Mouse (Mus musculus) embryonic facial prominence, embryonic 14.5 days (tissue): ENCODE measurements around the gene Per1. TPM values are rescaled to one million over a fixed set of nuclear protein-coding genes. Genes with fewer than 3 reads are reported as not detected.

Source experiments
- ATAC-seq: fragments of 200-750 bp; cut with Nextera tagmentation; 2 replicates; pipeline ENCODE4 v1.8.0; 2017; ENCODE audit warnings: low read depth, moderate number of reproducible peaks, moderate TSS enrichment
- DNase-seq: peaks from one replicate; pipeline ENCODE4 v3.0.0-alpha.2; 2015; ENCODE audit warnings: low spot score
- H3K27ac ChIP-seq: fragments of 300-500 bp; sonication (generic); replicated peaks from 2 replicates; pipeline ENCODE4 v1.5.1; 2014; ENCODE audit warnings: low read depth, mild to moderate bottlenecking, low read length, moderate library complexity
- H3K27me3 ChIP-seq: fragments of 300-500 bp; sonication (generic); replicated peaks from 2 replicates; pipeline ENCODE4 v1.6.1; 2014; ENCODE audit warnings: low read length; ENCODE audit not compliant: control insufficient read depth, insufficient read depth
- H3K36me3 ChIP-seq: fragments of 300-500 bp; sonication (generic); 2 replicates; pipeline ENCODE4 v1.6.1; 2014; ENCODE audit warnings: low read length, mixed read lengths; ENCODE audit not compliant: control insufficient read depth, insufficient read depth
- H3K4me1 ChIP-seq: fragments of 300-500 bp; sonication (generic); 2 replicates; pipeline ENCODE4 v1.6.1; 2014; ENCODE audit warnings: antibody characterized with exemption, low read length; ENCODE audit not compliant: control insufficient read depth, insufficient read depth
- H3K4me2 ChIP-seq: fragments of 300-500 bp; sonication (generic); 2 replicates; pipeline ENCODE4 v1.6.1; 2014; ENCODE audit warnings: low read depth, mild to moderate bottlenecking, low read length, moderate library complexity, mixed read lengths
- H3K4me3 ChIP-seq: fragments of 300-500 bp; sonication (generic); 2 replicates; pipeline ENCODE4 v1.5.1; 2014; ENCODE audit warnings: low read depth, mild to moderate bottlenecking, low read length
- H3K9ac ChIP-seq: fragments of 300-500 bp; sonication (generic); 2 replicates; pipeline ENCODE4 v1.6.1; 2014; ENCODE audit warnings: low read depth, mild to moderate bottlenecking, low read length, moderate library complexity, mixed read lengths
- H3K9me3 ChIP-seq: fragments of 300-500 bp; sonication (generic); 2 replicates; pipeline ENCODE4 v1.6.1; 2016; ENCODE audit warnings: low read length; ENCODE audit not compliant: control insufficient read depth
- WGBS: fragments of 180-500 bp; shearing (Covaris S2); extraction: QIAGEN DNeasy Blood & Tissue Kit; methylation state at CpG from one replicate; pipeline ENCODE4 v1.1.7; 2014; 5-methylcytosine and 5-hydroxymethylcytosine counted together
- polyA plus RNA-seq: library from polyadenylated mRNA; unstranded; fragments of >200 nt; fragmentation: Nextera tagmentation; extraction: Ambion mirVana; gene quantifications from 2 replicates; pipeline ENCODE4 v1.2.1, GENCODE M21; 2014

Per1 gene
- polyA plus RNA-seq, 1 experiment from 2014 or later: 28.2 TPM

DNA sequence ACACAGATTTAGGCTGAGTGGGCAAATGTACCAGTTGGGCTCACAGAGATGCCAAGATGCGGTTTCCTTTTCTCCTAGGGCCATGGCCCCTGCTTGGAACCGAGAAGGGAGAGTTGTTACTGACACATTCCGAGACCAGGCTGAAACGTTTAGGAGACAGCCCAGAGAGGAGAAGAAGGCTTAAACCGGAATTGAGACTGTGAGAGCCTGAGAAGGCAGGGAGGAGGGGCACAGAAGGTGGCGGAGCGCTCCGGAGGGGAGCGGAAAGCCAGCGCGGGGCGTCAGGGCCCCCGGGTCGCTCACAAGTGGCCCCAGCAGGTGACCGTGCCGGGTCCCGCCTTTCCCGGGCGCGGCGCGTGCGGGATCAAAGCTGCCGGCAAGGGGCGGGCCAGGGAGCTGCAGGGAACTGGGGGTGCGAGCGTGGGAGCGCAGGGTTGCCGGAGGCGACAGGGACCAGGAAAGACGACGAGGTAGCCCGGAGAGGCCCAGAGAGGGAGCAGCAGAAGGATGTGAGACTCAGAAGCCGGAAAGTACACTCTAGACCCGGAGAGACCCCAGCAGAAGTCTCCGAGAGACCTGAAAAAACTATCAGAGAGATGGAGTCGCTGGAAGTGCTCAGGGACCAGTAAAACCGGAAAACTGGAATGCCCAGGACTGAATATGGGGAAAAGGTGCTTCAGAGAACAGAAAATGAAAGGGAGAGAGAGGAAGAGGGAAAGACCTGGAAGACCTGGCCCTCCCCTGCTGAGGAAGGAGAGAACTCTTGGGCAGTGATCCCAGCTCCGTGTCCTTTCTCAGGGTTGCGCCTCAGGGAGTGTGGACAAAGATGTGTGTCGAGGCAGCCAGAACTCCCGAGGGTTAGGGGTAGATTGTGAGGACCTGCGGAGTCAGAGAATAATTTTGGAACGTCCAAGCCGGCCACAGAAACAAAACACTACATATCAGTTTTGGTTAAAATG lies 23.0 kb downstream of the Per1 start:
- no peaks in the 10 kb centered on the region for H3K36me3 ChIP-seq
- peak overlapping the region; percentile 84 for H3K4me3 ChIP-seq
- H3K27me3 ChIP-seq: no peaks in the 10 kb centered on the region
- peak overlapping the region; percentile 99 for H3K4me2 ChIP-seq
- under 1% methylated on average over 38 of the region's 45 CpGs for WGBS
- peak overlapping the region; percentile 81 for H3K9ac ChIP-seq
- H3K27ac ChIP-seq: peak overlapping the region; percentile 78
- H3K4me1 ChIP-seq: peaks cover 21% of the 10 kb centered on the region
- ATAC-seq: 0 out of 2 replicates have a peak, but pooled peaks have one; percentile 4
- DNase-seq: peak; percentile 70
- H3K9me3 ChIP-seq: no peaks in the 10 kb centered on the region

DNA sequence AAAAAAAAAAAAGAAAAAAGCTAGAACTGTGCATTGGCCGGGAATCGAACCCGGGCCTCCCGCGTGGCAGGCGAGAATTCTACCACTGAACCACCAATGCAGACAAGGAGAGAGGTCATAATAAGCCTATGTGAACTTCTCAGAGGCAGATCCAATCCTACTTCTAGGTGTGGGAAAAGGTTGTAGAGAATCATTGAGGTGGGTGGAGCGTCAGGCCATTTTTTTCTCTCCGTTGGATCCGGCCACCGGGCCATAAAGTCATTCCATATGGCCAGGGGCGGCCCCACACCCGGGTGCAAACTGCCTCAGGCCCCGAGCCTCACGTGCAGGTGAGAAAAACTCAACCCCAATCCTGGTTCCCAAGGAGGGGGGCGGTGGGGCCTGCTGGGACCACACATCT lies 23.7 kb downstream of the Per1 start:
- Histone ChIP-seq H3K27ac (peak overlapping the region; percentile 78; the same call in 1 of the 2 replicates), H3K4me2 (peak overlapping the region; percentile 99), H3K9me3 (no peaks in the 10 kb centered on the region), H3K9ac (peak overlapping the region; percentile 81; the same call in 1 of the 2 replicates), H3K36me3 (no peaks in the 10 kb centered on the region), H3K27me3 (no peaks in the 10 kb centered on the region), H3K4me3 (peak overlapping the region; percentile 84), H3K4me1 (peaks cover 21% of the 10 kb centered on the region)
- DNase-seq (peak; percentile 81), ATAC-seq (0 out of 2 replicates have a peak, but pooled peaks have one; percentile 10)
- 2% methylated on average over 15 of the region's 15 CpGs for WGBS

DNA sequence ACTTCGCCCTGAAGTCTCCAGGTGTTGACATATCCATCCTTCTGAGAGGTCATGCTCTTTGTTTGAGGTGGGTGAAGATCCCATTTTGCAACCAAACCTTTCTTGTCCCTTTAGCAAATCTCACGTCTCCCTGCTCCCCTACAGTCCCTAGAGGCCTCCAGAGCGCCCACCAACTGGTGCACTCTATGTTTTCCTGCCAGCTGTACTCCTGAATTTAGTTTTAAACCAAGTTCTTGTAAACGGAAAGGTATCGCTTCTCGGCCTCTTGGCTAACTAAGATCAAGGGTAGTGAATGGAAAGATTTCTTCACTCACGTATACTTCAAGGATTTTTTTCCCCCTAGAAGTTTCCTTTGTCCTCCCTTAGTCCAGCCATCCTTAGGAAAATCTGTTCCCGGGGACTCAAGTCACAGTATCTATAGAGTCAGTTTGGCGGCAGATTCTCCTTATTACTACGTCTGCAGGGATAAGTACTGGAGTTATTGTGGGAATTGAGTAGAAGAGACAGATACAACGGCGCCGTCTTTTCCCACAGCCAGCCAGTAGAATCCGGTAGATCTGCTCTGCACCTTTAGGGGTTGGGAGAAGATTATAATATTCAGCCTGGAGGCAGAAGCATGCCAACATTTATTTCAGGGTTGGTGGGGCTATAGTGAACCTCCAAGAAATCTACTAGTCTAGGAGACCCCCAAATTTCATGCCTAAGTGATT lies 24.6 kb downstream of the Per1 start:
- 33% methylated on average over 14 of the region's 14 CpGs for WGBS
- Histone ChIP-seq H3K4me2 (peak overlapping the region; percentile 99), H3K36me3 (no peaks in the 10 kb centered on the region), H3K9ac (0 out of 2 replicates have a peak overlapping the region, but pooled peaks have one; percentile 37), H3K27me3 (no peaks in the 10 kb centered on the region), H3K27ac (no peak overlapping the region), H3K4me1 (peaks cover 21% of the 10 kb centered on the region), H3K4me3 (peak overlapping the region; percentile 88), H3K9me3 (no peaks in the 10 kb centered on the region)
- ATAC-seq: no peak
- DNase-seq: no peak

DNA sequence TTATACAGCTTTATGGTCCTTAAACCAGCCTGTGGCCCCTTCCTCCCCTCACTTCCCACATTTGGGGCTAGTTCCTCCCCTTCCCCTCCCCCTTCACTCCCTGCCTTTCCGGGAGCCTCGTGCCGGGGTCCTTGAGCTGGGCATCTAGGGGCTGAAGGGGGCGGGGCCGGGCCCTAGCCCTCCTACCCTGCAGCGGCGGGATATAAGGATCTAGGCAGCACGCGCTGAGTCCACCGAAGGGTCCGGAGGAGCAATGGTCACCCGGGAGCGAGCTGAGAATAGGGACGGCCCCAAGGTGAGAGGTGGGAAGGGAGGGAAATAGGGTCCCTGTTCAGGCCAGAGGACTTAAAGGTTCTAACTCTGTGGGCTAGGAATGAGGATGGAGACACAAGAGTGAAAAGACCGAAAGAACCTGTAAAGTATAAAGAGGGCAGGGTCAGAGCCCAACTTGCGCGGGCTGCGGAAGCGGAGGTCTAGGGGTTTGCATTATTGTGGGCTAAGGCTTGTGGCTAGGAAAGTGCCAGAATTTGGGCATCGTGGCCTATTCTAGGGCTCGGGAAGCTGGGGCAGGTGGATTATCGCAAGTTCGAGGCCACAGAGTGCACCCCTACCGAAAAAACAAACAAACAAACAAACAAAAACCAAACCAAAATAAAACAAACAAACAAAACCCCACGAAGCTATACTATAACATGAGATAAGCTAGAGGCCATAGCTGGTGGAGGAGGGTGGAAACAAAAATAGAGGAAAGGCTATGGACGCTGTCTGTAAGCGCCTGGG lies 25.4 kb downstream of the Per1 start, which contains the start of gene Hes7:
TSS of gene Hes7 (plus strand) at position 184 of the 780 bp plus-strand sequence.
- Histone ChIP-seq H3K4me1 (peaks cover 21% of the 10 kb centered on the region), H3K4me2 (peak within 1 kb of the TSS; percentile 99), H3K27ac (peak within 1 kb of the TSS; percentile 84; the same call in 1 of the 2 replicates), H3K36me3 (no peaks in the 10 kb centered on the region), H3K9me3 (no peaks in the 10 kb centered on the region), H3K4me3 (peak within 1 kb of the TSS; percentile 88), H3K9ac (peak within 1 kb of the TSS; percentile 65), H3K27me3 (no peaks in the 10 kb centered on the region)
- DNase-seq (peak; percentile 26), ATAC-seq (no peak)
- 2% methylated on average over 27 of the region's 27 CpGs for WGBS

DNA sequence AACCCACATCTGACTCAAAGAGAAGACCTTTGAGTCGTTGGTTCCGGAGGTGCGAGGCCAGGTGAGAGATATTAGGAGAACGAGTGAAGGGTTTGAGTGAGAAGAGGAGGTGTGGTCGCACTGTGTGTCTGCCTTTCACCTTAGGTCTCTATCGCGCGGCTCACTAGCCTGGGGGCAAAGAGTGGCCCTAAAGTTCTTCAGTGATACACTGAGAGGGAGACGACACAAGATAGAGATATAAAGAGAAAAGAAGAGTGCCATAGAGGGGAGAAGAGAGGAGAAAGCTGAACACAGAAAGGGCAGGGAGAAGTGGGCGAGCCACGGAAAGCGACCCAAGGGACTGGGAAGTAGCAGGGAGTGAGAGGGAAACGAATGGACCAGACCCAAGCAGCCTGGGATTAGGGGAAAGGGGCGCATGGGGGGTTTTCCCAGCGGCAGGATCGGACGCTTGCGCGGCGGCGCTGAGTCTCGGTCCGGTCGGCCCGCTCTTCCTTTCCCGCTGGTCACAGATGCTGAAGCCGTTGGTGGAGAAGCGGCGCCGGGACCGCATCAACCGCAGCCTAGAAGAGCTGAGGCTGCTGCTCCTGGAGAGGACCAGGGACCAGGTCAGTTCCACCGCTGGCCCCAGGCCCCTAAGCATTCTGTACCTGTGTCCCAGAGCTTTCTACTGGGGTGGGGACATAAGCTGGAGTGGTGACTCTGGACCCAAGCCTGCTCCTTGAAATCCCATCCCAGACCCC lies 26.2 kb downstream of the Per1 start:
- Histone ChIP-seq H3K4me3 (peak overlapping the region; percentile 88), H3K9me3 (no peaks in the 10 kb centered on the region), H3K27ac (peak overlapping the region; percentile 84; the same call in 1 of the 2 replicates), H3K36me3 (no peaks in the 10 kb centered on the region), H3K4me2 (peak overlapping the region; percentile 99), H3K9ac (peak overlapping the region; percentile 65), H3K4me1 (peaks cover 23% of the 10 kb centered on the region), H3K27me3 (no peaks in the 10 kb centered on the region)
- DNase-seq: peak; percentile 17
- ATAC-seq: no peak
- 1% methylated on average over 30 of the region's 33 CpGs for WGBS

DNA sequence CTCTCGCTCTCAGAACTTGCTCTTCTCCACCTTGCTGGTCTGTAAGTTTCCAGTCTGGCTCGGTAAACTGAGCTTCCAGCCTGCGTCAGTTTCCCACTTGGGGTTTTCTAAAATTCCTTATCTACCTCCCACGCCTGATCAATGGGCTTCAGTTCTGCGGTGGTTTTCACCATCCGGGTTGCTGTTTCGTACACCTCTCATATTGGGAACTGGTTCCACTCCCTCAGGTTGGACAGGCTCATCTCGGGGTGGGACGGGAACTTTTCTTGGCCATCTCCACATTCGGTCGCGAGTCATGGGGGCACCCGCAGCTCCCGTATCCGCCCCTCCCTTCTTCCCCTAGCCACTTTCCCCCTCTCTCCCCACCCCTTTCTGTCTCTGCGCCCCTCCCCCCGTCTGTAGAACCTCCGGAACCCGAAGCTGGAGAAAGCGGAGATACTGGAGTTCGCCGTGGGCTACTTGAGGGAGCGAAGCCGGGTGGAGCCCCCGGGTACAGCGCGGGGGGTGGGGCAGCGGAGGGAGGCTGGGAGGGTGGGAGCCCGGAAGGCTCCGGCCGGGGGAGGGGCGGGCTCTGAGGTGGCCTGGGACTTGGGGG lies 26.8 kb downstream of the Per1 start:
- ATAC-seq (no peak), DNase-seq (peak; percentile 73)
- peak overlapping the region; percentile 88 for H3K4me3 ChIP-seq
- peak overlapping the region; percentile 99 for H3K4me2 ChIP-seq
- H3K9me3 ChIP-seq: no peaks in the 10 kb centered on the region
- peak overlapping the region; percentile 65 for H3K9ac ChIP-seq
- H3K27ac ChIP-seq: peak overlapping the region; percentile 84
- peaks cover 28% of the 10 kb centered on the region for H3K4me1 ChIP-seq
- H3K27me3 ChIP-seq: no peaks in the 10 kb centered on the region
- 1% methylated on average over 21 of the region's 32 CpGs for WGBS
- H3K36me3 ChIP-seq: no peaks in the 10 kb centered on the region

DNA sequence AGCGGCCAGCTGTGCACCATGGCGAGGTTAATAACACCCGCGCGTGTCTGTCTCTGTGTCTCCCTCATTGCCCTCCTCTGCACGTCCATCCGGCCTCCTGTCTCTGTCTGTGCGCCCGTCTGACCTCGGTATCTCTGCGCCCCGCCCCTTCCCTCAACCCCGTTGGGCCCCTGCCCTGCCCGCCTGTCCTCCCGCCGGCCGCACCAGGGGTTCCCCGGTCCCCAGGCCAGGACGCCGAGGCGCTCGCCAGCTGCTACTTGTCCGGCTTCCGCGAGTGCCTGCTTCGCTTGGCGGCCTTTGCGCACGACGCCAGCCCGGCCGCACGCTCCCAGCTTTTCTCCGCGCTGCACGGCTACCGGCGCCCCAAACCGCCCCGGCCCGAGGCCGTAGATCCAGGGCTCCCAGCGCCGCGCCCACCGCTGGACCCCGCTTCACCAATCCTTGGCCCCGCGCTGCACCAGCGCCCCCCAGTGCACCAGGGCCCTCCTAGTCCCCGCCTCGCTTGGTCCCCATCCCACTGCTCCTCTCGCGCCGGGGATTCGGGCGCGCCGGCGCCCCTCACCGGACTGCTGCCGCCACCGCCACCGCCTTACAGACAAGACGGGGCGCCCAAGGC lies 27.4 kb downstream of the Per1 start, which contains the start of gene 9130213A22Rik:
TSS of gene 9130213A22Rik (minus strand) at position 254 of the 616 bp plus-strand sequence.
- DNase-seq (peak; percentile 94), ATAC-seq (peak; percentile 73)
- Histone ChIP-seq H3K9ac (peak within 1 kb of the TSS; percentile 65), H3K4me3 (peak within 1 kb of the TSS; percentile 88), H3K4me1 (peaks cover 28% of the 10 kb centered on the region), H3K36me3 (no peaks in the 10 kb centered on the region), H3K9me3 (no peaks in the 10 kb centered on the region), H3K27ac (peak within 1 kb of the TSS; percentile 84), H3K4me2 (peak within 1 kb of the TSS; percentile 99), H3K27me3 (no peaks in the 10 kb centered on the region)
- 0% methylated on average over 10 of the region's 66 CpGs for WGBS
